Mouse (Mus musculus) gastrocnemius, postnatal 14 days (tissue): ENCODE measurements around the gene Frem1. TPM values are rescaled to one million over a fixed set of nuclear protein-coding genes. Genes with fewer than 3 reads are reported as not detected.

Experiments used
- DNase-seq: peaks from one replicate; pipeline ENCODE4 v3.0.0; 2021; ENCODE audit warnings: mixed read lengths
- intact Hi-C: fragments of 180-260 bp; cut with DNase I; formaldehyde crosslinking; loops from one replicate; pipeline ENCODE4 v1.15.1; 2025; ENCODE audit warnings: low total_unique reads
- total RNA-seq, 2 experiments: library from RNA; stranded (reverse); gene quantifications; 2 replicates each; pipeline ENCODE4 v1.2.3; 2021

Gene Frem1
- total RNA-seq, 2 experiments from 2014 or later, result 1.8 to 2.3 TPM

GRCm38 (mm10) chr4:82882500-82882899, 169.6 kb downstream of the Frem1 start:
- DNase-seq, result no peak
- intact Hi-C loops, result no loop called here

- intact Hi-C loops, result no loop called here
- no peak for DNase-seq
Measured at GRCm38 (mm10) chr4:82881366-82881765, 170.8 kb downstream of the Frem1 start.

- intact Hi-C loops, result no loop called here
- DNase-seq, result no peak
Measured at GRCm38 (mm10) chr4:82880243-82880642, 171.9 kb downstream of the Frem1 start.

- intact Hi-C loops, result no loop called here
- no peak for DNase-seq
Measured at GRCm38 (mm10) chr4:82879152-82879551, 173.0 kb downstream of the Frem1 start.

GRCm38 (mm10) chr4:82876656-82877055, 175.5 kb downstream of the Frem1 start:
- no peak for DNase-seq
- intact Hi-C loops, result no loop called here

GRCm38 (mm10) chr4:82875532-82875931, 176.6 kb downstream of the Frem1 start:
- intact Hi-C loops, result no loop called here
- DNase-seq, result no peak

- intact Hi-C loops, result no loop called here
- no peak for DNase-seq
Measured at GRCm38 (mm10) chr4:82874791-82875190, 177.3 kb downstream of the Frem1 start.

GRCm38 (mm10) chr4:82872548-82872947, 179.6 kb downstream of the Frem1 start:
- intact Hi-C loops, result no loop called here
- DNase-seq, result no peak

GRCm38 (mm10) chr4:82872121-82872520, 180.0 kb downstream of the Frem1 start:
- intact Hi-C loops, result no loop called here
- no peak for DNase-seq

- intact Hi-C loops, result no loop called here
- no peak for DNase-seq
Measured at GRCm38 (mm10) chr4:82870931-82871330, 181.2 kb downstream of the Frem1 start.

GRCm38 (mm10) chr4:82867731-82868445, 184.3 kb downstream of the Frem1 start:
- no peak for DNase-seq
- intact Hi-C loops, result no loop called here

- no peak for DNase-seq
- intact Hi-C loops, result no loop called here
Measured at GRCm38 (mm10) chr4:82867111-82867510, 185.0 kb downstream of the Frem1 start.

GRCm38 (mm10) chr4:82864974-82865699, 187.0 kb downstream of the Frem1 start:
- intact Hi-C loops, result no loop called here
- DNase-seq, result no peak

GRCm38 (mm10) chr4:82863316-82863715, 188.8 kb downstream of the Frem1 start:
- DNase-seq, result no peak
- intact Hi-C loops, result no loop called here

- intact Hi-C loops, result no loop called here
Measured at GRCm38 (mm10) chr4:82861451-82861850, 190.7 kb downstream of the Frem1 start.

GRCm38 (mm10) chr4:82860566-82860965, 191.6 kb downstream of the Frem1 start:
- intact Hi-C loops, result no loop called here
- no peak for DNase-seq

More at GRCm38 (mm10) chr4:82861451-82861850, 190.7 kb downstream of the Frem1 start:
- DNase-seq, result no peak

- DNase-seq, result peak; percentile 80
- intact Hi-C loops, result no loop called here
Measured at GRCm38 (mm10) chr4:82859131-82860125, 192.7 kb downstream of the Frem1 start, which contains the start of gene Zdhhc21. Gene Zdhhc21 (minus strand): TSS chr4:82859958.

- intact Hi-C loops, result no loop called here
- no peak for DNase-seq
Measured at GRCm38 (mm10) chr4:82858431-82859010, 193.6 kb downstream of the Frem1 start.

- intact Hi-C loops, result no loop called here
- no peak for DNase-seq
Measured at GRCm38 (mm10) chr4:82856986-82857385, 195.2 kb downstream of the Frem1 start.
